Mouse (Mus musculus): ENCODE measurements at regions not wholly inside any gene's neighbourhood (a gene's known extent, or its start where the extent isn't known, plus 50 kb on each side); places are given as distances from the start of the nearest gene placed in this dataset.

DNA sequence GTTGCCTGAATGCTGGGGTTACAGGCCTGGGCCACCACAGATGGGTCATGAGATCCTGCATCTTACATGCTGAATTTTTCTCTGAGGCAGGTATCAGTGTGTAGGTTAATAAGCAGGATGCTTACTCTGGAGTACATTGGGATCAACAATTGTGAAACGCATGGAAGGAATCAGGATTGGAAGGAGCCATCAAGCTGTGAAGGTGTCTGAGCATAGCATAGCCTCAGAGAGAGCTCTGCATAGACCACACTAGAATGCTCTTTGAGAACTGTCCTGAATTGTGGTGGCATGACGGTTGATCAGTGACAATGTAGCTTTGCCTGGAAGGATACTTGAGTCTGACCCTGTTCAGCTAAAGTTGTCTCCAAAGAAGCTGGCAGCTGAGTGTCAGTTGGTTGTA lies 1245.7 kb upstream of the A1bg start:
- DNase-seq (ENCODE audit: extremely low spot score, low spot score), result no peak

DNA sequence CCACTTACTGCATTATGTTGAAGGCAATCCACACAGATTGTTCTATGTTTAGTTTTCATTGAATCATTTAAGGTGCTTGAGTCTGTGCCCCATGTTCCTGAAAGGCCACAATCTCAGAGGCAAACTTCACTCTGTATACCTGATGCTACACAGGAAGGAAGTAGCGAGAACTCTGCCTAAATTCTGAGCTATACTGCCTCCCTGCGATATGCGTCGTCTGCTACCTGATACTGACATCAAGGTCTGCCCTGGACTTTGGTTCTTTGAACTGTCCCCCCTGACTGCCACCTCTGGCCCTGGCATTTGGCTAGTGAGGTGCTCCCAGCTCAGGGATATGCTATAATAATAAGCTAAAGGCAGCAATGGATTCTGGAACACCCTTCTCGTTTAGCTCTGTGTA lies 1244.0 kb upstream of the A1bg start:
- DNase-seq (ENCODE audit: extremely low spot score, low spot score), result no peak

DNA sequence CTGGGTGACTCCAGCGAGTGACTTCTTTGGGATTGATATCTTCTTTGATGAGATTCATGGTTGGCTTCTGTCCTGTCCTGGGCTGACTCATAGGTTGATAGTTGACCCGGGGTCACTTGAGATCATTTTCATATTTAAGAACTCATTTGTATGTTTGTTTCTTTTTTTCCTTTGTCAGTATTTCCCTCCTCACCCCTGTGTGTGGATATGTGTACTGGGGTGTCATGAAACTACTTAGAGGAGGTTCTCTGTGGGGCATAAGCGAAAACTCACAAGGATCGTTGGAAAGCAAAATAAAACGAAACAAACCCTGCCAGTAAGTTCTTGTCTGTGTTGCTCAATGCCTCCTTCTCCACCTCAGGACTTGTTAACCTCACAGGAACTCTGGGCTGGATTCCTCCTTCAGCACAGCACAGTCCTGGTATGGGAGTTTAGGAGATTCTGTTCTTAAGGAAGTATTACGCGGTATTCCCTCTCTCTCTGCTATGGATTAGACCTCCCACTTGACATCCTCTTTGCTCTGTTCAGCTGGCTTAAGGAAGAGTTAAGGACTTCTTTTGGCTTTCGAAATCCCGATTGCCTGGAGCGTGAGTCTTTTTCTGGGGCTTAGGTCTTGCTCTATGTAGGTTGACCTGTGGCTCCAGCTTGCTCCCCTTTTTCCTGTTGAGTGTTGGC lies 1243.2 kb upstream of the A1bg start:
- DNase-seq (ENCODE audit: extremely low spot score, low spot score), result no peak

DNA sequence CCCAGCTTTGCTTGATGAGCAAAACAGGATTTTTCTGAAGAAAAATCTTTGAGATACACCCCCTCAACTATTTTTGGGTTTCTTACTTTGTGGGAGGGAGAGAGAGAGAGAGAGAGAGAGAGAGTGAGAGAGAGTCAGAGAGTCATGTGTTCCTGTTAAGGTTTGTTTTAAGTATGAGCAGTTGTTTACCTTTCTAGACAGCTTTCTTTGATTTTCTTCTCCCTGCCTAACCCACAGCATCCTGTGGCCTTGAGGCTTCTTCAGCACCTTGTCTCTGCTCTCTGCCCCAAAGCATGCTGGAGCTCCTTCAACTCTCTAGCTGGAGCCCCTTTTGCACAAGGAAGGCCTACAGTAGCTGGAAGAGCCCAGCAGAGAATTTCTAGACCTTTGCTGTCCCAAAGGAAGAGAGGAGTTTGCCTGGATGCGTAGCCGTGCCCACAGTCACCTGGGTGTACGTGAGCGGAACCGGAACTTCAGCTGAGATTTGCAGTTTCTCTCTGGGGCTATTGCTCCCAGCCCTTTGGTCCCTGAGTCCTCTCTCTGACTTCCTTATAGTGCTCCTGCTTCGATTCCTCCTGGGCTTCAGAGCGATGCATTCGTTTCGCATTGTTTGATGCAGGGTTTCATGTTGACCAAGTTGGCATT lies 1242.1 kb upstream of the A1bg start:
- DNase-seq (ENCODE audit: extremely low spot score, low spot score), result no peak

DNA sequence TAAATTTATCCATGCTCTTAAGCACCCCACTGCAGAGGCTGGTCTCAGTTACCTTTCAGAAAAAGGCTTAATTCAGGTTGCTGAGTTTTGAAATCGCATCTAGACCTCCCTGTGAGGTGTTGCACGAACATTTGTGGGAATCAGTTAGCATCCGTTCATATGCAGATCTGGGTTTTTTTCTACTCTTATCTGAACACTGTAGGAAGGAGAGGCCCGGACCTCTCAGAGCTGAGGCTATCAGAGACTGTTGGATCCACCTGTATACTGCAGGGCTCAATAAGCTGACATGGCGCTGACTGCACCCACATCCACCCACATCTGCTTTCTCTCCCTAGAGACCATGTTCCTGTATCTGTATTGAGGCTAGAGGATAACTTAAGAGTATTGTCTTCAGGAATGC lies 1240.4 kb upstream of the A1bg start:
- no peak for DNase-seq (ENCODE audit: extremely low spot score, low spot score)

DNA sequence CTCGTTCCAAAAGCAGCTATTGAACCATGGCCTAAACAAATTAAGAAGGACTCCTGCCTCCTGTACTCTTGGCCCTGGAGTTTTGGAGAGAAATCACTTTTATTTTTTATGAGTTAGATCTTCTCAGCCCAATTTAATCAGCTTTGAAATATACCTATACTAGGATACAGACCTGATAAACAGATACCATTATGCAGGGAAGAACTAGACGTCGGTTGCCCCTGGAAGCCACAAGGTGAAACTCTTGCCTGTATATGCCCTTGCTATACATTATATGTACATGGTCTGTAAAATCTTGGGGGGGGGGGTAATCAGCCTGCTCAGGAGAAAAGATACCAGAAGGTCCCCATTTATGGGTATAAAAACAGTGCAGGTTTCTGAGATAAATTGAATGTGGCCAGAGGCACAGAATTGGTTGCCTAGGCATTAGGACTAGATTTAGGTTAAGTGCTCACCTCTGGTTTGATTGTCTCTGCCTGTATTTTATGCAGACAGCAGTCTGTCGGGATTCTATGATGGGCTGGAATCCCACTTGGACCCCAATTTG lies 1239.9 kb upstream of the A1bg start:
- DNase-seq (ENCODE audit: extremely low spot score, low spot score), result no peak

DNA sequence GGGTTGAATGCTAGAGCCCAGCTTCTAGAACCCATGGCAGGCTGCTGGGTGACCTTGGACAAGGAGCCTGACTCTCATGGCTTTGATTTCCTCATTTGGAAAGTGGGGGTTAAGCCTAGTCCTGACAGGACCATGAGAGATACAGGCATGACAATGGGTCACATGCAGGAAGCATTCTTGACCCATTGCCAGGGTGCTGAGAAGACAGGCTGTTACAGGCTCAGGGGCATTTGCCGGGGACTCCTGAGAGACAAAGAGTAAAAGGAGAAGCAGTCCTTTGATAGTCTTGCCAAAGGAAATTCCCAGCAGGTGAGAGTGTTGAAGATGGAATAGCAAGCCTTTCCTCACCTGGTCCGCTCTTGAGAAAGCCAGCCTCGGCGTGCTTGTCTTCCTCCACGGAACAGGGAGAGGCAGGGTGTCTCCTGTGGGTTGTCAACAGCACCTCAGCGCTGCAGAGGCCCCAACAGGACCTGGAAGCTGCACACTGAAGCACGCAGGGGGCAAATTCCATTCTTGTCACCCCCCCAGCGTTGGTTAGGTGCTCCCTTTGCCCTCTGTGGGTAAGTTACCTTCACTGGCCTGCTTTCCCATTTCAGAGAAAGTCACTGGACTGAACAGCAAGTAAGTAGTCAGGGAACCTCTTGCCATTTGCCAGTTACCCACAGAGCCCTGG lies 1239.3 kb upstream of the A1bg start:
- DNase-seq (ENCODE audit: extremely low spot score, low spot score), result no peak

DNA sequence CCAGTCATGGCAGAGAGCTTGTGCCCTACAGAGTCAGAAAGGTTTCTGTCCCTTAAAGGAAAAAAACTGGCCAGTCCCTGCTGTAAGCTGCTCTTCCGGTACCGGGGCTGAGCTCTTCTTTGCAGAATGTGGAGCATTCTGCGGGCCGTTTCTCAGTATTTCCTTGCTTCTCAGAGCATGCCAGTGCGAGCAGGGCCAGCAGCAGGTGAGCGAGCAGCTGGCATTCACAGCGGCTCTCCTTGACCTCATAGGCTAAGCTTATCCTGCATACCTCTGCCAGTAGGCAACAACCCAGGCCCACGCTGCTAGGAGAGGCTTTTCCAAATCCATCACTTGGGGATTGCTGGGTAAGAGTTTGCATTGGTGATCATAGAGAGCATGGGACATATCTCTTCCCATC lies 1238.2 kb upstream of the A1bg start:
- DNase-seq (ENCODE audit: extremely low spot score, low spot score), result no peak

DNA sequence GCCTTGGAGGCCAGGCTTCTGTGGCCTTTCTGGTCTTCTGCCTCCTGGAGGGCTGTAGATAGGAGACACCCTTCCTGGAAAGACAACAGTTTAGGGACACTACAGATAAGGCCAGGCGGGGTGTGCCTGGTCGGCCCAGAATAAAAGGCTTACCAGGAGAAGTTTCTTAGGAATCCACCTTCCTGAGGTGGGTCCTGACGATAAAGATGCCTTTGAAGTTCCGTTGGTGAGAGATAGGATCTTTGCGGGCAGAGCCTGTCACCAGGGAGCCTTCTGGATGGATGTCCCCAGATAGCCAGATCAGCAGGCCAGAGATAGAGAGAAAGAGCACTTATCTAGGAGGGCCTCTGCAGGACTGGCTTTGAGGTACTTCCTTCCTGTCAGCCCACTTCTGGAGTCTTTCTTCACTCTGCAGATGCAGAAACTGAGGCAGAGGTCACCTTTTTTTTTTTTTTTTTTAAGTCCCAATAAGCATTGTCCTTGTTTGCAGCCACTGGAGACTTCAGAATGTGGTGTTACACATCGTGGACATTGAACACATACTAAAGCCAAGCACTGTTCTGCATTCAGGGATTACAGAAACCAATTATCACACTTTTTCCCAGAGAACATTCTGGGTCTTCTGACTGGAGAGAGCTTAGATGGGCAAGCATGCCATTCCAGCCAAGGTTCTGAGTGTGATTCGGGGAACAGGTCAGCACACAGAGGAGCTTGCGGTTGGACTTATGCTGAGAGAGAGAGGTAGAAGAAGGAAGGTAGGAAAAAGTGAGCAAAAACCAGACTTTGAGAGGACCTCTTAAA lies 1236.3 kb upstream of the A1bg start:
- DNase-seq (ENCODE audit: extremely low spot score, low spot score), result no peak

DNA sequence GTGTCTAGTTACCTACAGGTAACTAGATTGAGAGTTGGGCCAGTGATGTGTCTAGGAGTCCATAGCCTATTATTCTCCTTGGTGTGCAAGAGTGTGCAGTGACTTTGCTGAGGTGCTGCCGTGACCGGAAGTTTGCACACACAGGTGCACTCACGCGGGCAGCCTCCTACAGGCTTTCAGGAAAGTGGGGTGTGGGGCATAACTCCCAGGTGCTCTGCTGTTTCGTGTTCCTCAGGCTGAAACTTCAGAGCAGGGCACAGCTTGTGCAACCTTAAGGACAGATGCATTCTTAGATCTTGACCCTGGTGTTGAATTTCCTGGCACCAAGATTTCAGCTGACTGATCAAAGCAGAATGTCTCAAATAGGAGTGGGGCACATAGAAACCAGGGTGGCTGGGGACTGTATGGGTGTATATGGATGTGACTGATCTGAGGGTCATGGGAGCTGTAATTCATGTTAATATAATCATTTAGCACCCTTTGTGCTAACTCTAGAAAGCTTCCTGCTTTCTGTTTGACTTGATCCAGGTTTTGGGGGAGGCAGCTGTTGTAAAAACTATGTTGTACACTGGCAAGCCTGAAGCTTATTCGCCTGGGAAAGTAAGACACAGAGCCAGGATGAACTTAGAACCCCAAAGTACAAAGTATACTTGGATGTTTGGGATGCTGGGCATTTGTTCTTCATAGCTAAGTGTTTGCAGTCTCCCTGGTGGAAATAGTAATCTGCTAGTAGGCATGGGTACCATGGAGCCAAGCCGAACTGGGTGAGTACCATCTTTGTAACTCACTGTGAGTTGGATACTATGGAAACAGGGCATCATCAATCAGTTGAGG lies 1234.6 kb upstream of the A1bg start:
- no peak for DNase-seq (ENCODE audit: extremely low spot score, low spot score)

DNA sequence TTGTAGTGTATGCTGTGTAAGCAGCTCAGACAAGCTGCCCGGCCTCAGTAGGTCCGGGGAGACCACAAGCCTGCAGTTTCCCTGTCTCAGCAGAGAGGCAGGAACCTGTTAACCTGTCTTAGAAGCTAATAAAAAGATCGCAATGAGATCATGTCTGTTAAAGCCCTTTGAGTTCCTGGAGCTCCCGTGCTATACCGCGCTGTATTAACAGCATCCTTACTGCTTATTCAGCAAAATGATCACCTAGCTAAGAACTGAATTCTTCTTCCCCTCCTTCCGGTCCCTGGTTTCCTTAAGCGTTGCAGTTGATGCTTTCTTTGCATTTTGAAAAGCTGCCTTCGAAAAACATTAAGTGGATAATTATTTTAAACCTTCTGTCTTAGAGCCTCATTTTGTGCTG lies 1230.4 kb upstream of the A1bg start:
- no peak for DNase-seq (ENCODE audit: extremely low spot score, low spot score)

DNA sequence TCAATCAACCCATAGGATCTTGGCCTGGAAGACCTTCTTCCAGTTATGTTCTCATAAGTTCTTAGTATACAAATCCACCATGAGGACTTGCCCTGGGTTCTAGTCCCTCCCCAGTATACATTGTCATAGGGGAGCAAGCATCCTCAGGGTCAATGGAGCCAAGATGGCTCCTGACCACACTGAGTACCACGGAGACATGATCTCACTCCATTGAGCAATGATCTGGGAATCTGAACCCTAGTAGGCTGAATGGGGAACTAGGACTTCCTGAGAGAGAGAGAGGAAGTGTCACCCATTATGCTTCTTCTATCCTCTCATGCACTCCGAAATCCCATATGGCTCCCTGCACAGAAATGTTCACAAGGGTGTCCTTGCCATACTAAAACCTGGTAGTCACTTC lies 1229.3 kb upstream of the A1bg start:
- no peak for DNase-seq (ENCODE audit: extremely low spot score, low spot score)

DNA sequence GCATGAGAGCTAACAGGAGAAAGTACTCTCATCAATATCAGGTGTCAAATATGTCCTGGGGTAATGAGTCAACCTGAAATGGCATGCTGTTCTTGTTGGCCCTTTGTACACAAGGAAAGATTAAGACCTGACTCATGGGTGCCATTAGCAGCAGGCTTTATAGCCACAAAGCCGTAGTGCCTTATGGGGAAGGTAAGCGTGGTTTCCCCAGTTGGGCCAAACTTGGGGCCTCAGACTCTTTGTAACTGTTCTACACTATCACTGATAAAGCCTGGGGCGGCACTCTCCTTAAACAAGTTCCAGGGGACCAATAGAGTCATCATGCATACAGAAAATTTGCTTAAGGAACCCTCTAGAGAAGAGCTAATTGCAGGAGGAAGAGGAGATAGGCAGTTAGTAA lies 1228.9 kb upstream of the A1bg start:
- no peak for DNase-seq (ENCODE audit: extremely low spot score, low spot score)

DNA sequence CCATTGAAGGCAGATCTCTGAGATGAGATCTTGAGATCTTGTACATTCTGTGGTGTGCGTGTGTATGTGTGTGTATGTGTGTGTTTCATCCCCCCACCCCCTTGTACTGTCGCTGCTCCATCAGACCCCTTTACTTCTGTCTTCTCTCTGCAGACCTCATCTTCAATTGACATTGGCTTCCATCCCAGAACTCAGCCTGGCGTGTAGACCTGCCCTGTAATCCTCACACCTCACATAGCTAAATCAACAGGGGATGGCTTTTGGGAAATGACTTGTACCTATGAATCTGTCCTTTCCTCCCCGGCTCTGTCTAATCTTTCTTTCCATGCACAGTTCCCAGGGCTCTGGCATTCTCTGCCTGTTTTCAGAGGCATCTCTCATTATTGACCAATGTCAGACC lies 1227.5 kb upstream of the A1bg start:
- no peak for DNase-seq (ENCODE audit: extremely low spot score, low spot score)

DNA sequence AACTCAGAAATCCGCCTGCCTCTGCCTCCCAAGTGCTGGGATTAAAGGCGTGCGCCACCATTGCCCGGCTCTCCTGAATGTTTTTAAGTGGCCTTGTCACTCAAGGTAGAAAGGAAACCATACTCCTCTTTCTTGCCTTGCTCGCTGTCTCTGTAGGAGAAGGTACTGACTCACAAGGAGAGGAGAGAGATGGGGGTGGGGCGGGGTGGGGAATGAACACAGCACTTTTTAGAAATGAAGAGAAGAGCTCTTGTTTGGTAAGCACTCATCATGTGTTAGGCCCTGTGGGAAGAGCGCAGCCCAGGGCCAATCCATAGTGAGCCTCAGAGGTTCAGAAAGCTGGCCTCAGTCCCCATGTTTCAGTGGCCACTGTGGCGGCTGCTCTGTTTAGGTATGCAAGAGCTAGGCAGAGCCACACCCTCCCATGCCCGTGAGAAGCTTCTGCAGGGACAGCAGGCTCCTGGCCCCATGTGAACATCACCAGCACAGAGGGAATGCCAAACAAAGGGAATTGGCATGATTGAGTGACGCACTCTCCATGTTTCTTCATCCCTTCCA lies 1225.9 kb upstream of the A1bg start:
- DNase-seq (ENCODE audit: extremely low spot score, low spot score), result no peak

DNA sequence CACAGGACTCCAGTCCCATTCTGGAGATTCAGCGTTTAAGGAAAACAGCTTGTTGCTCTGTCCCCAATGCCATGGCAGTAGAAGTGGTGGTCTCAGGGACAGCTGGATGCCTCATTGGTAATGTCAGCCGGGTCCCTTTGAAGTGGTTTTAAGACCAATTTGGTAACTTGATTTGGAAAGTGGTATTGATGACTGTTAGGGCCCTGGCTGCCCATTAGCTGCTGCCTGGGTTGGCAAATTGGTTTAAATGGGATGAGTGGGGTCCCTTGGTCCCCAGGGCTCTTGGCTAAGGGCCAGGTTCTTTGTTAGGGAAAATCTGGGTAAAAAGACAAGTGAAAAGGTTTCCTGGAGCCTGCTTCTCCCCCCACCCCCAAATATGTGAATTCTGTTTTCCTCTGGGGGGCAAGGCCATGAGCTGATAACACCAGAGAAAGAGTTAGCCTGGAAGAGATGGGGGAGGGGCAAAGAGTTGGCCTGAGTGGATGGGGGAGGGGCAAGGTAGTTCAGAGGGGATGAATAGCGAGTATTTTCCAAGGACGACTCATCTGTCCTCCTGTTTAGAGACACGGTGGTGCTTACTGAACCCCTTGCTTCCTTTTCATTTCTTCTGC lies 1224.6 kb upstream of the A1bg start:
- DNase-seq (ENCODE audit: extremely low spot score, low spot score), result no peak

DNA sequence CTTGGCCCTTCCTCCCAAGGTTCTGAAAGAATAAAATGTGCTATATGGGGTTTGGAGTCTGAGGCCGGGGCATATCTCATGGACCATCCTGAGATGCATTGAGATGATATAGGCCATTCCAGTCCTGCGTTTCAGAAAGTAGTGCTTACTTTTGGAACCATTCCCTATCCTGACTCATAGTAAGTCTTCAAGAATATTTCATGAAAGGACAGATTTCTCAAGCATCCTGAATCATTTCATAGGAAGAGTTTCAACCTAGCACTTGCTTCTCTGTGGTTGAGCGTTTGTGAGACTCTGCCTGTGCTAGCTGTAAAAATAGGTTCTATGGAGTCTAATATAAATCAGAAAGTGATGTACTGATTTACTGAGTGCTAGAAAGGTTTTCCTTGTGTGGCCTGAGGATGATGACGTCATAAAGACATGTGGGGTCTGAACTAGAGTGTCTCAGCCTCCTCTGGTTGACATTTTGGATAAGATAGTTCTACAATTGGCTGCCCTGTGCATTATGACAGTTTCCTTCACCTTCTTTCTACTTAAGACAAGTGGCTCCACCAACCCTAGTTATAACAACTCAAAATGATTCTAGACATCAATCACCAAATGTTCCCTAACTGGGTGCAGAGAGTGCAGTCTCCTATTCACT lies 1223.0 kb upstream of the A1bg start:
- no peak for DNase-seq (ENCODE audit: extremely low spot score, low spot score)

DNA sequence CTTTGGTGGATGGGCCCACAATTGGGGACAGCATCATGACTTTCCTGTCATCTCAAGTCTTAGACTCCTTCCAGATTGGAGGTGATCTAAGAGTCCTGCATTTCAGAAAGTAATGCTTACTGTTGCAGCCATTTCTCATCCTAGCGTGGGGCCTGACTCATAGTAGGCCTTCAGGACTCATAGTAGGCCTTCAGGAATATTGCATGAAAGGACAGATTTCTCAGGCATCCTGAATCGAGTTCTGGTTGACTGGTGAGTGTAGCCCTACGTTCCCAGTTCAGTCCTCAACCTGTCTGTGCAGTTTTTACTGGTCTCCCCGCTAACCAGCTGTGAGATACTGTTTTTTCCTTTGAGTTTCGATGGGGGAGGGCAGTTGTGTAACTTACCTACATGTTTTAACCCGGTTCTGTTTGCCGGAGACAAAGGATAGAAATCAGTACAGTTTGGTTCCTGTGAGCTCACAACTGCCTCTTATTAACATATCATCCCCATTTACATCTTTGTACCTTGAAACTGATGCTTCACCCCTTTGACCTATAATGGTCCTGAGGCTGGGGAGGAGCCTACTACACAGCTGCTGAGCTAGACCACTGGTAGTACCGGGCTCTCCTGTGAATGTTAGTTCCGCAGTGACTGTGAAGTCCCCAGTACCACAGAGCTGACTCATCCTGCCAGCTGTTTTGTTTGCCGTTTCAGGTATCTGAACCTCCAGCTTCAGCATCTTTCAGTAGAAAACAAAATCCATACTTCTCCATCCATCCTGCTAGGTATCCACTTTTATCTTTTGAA lies 1222.2 kb upstream of the A1bg start:
- DNase-seq (ENCODE audit: extremely low spot score, low spot score), result no peak

DNA sequence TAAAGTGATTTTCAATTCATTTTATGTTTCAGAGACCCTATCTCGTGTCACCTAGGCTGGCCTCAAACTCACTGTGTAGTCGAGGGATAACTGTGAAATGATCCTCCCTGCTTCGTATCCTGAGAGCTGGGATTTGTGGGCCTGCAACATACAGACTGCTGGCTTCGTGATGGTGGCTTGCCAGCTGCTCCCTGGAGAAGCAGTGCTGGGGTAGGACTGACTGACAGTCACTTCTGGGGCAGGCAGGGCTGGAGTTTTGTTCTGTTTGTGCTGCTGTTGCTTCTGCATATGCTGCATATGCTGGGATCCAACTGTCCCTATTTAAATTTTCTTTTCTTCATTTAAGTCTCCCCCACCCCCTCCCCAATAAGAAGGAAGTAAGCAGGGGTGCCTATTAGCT lies 1217.0 kb upstream of the A1bg start:
- no peak for DNase-seq (ENCODE audit: extremely low spot score, low spot score)

Data from neural tube, embryonic 10.5 days (tissue).